Mouse (Mus musculus) cerebellum, adult 2 months (tissue): ENCODE data around the gene BC053393. TPM values are rescaled to one million over a fixed set of nuclear protein-coding genes. Genes with fewer than 3 reads are reported as not detected.
"Not testable (repeated sequence)": the region's sequence is repeated elsewhere in the genome, so short reads cannot be mapped to it uniquely, and the experiment has no call there.

Experiments
- DNase-seq, 2 experiments: peaks; one replicate each; pipeline ENCODE4 v3.0.0; 2021
- H3K27ac ChIP-seq: fragments of 200-500 bp; 2 replicates; pipeline ENCODE4 v1.5.1; 2012; ENCODE audit warnings: low read length, control low read depth, inconsistent platforms; ENCODE audit not compliant: insufficient read depth
- H3K27me3 ChIP-seq: fragments of 200-500 bp; 2 replicates; pipeline ENCODE4 v1.6.1; 2012; ENCODE audit warnings: inconsistent platforms, mild to moderate bottlenecking, low read length, moderate library complexity; ENCODE audit not compliant: control insufficient read depth, insufficient read depth
- H3K4me1 ChIP-seq: fragments of 200-500 bp; 2 replicates; pipeline ENCODE4 v1.6.1; 2011; ENCODE audit warnings: low read length; ENCODE audit not compliant: control insufficient read depth, insufficient read depth
- H3K4me3 ChIP-seq: fragments of 200-500 bp; replicated peaks from 2 replicates; pipeline ENCODE3; 2011; ENCODE audit warnings: mild to moderate bottlenecking, low read depth, low read length, control low read depth; ENCODE audit not compliant: insufficient read depth
- CTCF ChIP-seq: fragments of 200-500 bp; IDR thresholded peaks from 2 replicates; pipeline ENCODE4 v1.5.1; 2011; ENCODE audit warnings: low read depth, mild to moderate bottlenecking, control low read depth, low read length, moderate library complexity, borderline replicate concordance; ENCODE audit not compliant: insufficient read depth
- POLR2A ChIP-seq: fragments of 200-500 bp; IDR thresholded peaks from 2 replicates; pipeline ENCODE4 v1.6.1; 2011; ENCODE audit warnings: low read length, control low read depth, borderline replicate concordance; ENCODE audit not compliant: insufficient read depth
- WGBS: fragments of 180-500 bp; shearing (Covaris S2); methylation state at CpG from one replicate; pipeline ENCODE4 v1.1.7; 2018; 5-methylcytosine and 5-hydroxymethylcytosine counted together
- polyA plus RNA-seq: library from polyadenylated mRNA; depleted of rRNA; stranded (reverse); fragments of >200 nt; gene quantifications from 2 replicates; pipeline ENCODE4 v1.2.3, GENCODE M21; 2012; rRNA removed

BC053393 gene
- polyA plus RNA-seq, 1 experiment: not detected

DNA sequence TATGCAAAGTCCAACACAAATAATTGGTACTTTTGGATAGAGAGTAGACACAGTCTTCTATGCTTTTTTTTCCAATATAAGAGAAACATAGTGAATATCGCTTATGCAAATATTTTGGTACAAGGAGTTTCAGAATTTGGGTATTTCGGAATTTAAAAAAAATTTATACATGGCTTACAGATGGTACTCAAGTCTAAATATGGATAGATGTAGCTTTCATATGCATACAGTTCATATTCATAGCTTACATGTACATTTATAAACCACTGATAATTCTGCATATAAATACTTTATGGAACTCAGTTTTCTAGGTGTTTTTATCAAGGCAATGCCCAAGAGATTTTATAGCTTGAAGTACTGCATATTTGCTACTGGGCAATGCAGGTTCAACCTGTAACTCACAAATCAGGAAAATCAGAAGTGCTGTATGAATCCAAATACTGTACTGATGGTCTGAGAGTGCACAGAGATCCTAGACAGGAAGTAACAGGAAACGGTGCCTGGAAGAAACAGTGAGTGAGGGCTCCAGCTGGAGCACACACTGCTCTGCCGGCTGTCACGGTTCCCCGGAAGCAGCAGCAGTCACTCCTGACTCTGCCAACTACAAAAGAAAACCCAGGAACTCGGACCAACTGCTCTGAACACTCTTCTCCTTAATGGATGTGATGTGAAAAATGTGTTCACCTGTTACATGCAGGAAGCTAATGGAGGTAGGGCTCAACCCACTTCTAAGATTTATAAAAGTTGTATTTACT is 49.3 kb downstream of the BC053393 start:
- H3K4me1 ChIP-seq: no peaks in the 10 kb centered on the region
- no peak overlapping the region for H3K27ac ChIP-seq
- DNase-seq: no peak
- WGBS: 35% methylated on average over 7 of the region's 7 CpGs
- TF ChIP-seq POLR2A: no peak
- TF ChIP-seq CTCF: no peak
- no peak overlapping the region for H3K4me3 ChIP-seq
- H3K27me3 ChIP-seq: no peaks in the 10 kb centered on the region

DNA sequence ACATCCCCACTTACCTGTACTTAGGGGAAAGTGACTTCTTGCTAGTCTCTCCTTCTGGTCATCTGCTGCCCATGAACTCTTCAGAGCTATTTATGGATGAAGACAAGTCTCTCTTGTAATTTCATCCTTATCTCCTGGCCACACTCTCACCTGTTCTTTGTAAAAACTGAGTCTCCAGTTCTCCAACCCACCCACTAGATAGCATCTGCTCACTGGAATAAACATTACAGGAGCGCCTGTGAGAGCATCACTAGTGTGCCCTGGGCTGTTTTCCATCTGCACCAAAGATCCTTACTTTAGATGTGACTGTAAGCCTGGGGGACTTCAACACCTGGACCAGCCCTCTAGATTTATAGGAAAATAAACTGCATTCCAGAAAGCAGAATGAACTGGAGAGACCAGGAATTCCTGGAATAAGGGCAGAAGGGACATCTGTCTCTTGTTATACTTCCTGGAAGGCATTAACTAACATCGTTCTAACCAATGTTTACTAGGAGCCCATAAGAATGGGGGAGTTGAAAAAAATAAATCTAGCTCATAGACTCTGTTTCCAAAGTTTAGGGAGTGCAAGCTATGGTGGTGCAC is 58.0 kb downstream of the BC053393 start, which contains the start of gene Dppa1:
Dppa1 (minus strand) TSS at position 51 of the 585 bp plus-strand sequence.
- Histone ChIP-seq H3K4me1 (no peaks in the 10 kb centered on the region), H3K27me3 (no peaks in the 10 kb centered on the region), H3K4me3 (no peak within 1 kb of the TSS), H3K27ac (no peak within 1 kb of the TSS)
- WGBS: 87% methylated on average over 2 of the region's 2 CpGs
- DNase-seq: no peak
- TF ChIP-seq POLR2A (no peak), CTCF (no peak)

DNA sequence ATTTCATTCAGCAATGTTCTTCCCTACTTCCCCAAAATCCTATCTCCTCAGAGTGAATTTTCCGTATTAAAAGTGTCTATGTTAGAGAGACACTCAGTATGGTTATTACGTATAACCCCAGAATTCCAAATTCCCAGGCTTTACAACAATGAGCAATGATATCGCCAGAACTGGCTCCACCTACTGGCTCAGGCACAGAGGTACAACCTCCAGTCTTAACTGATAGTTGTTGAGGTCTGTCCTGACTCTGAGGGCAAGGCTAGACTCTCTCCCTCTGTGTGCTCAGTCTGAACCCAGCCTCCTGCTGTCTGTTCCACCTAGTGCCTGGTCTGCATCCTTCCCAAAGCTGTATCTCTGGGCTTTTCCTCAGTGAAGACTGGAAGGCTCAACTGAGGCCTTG is 60.3 kb downstream of the BC053393 start:
- WGBS: 21% methylated on average over 3 of the region's 3 CpGs

DNA sequence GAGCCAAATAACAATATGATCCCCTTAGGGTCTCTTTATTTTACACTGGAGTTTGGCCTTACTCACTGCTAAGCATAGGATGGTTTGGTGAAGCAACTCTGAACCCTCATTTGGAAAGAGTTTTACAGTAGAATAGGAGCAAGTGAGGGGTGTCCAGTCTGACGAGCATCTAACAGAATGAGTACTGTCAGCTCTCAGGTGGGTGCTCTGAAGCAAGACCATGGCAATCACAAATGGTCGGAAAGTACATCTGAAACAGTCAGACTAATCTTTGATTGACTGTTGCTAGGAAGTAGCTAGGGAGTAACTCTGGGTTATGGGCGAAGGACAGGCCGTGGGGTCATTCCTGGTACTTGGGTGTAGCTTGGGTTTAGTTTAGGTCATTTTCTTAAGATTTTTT is 64.2 kb downstream of the BC053393 start:
- DNase-seq, H3K4me3 ChIP-seq, H3K4me1 ChIP-seq, H3K27me3 ChIP-seq, H3K27ac ChIP-seq: not testable (repeated sequence)
- WGBS: 80% methylated on average over 4 of the region's 4 CpGs

More for the DNA sequence above, 60.3 kb downstream of the BC053393 start:
- no peaks in the 10 kb centered on the region for H3K4me1 ChIP-seq
- TF ChIP-seq POLR2A: no peak
- peak; percentile 24; the same call in 1 of the 2 replicates for TF ChIP-seq CTCF
- no peaks in the 10 kb centered on the region for H3K27me3 ChIP-seq
- DNase-seq: no peak
- no peak overlapping the region for H3K27ac ChIP-seq
- H3K4me3 ChIP-seq: no peak overlapping the region

DNA sequence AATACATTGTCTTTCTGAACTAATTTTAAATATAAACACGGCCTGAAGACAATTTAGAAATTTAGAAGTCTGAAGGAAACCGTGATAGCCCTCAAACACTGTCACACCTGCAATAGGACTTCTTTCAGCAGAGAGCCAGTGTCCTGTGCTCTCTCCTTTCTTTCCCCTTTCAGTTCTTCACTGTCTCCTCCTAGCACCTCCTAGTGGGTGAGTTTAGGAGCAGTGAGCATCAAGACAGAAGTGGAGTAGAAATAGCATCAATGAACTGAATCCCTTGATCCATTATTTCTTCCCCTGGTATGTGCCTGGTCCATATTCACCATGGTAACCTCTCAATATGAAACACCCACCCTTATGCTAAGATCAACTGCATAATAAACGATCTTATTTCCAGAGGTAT is 65.2 kb downstream of the BC053393 start:
- whole genome bisulfite sequencing: 84% methylated on average over 3 of the region's 3 CpGs
- TF ChIP-seq POLR2A (no peak), CTCF (no peak)
- H3K27ac ChIP-seq: no peak overlapping the region
- H3K27me3 ChIP-seq: no peaks in the 10 kb centered on the region
- no peak overlapping the region for H3K4me3 ChIP-seq
- no peaks in the 10 kb centered on the region for H3K4me1 ChIP-seq
- DNase-seq: no peak

Other genes starting within 250 kb of the BC053393 start
- gene Itk, start 182.0 kb upstream of the BC053393 start, polyA plus RNA-seq: 0.30 and 0.39 TPM in 2 replicates
- gene Fam71b, start 175.0 kb upstream of the BC053393 start, polyA plus RNA-seq: not detected in 2 replicates
- gene Med7, start 134.6 kb upstream of the BC053393 start, polyA plus RNA-seq: 37.6 and 39.4 TPM in 2 replicates
- 0.35 and 0.70 TPM in 2 replicates for gene Havcr2, start 116.6 kb upstream of the BC053393 start, polyA plus RNA-seq
- not detected in 2 replicates for gene Gm12169, start 47.3 kb upstream of the BC053393 start, polyA plus RNA-seq
- gene Dppa1, start 57.7 kb downstream of the BC053393 start, polyA plus RNA-seq: not detected in 2 replicates
- not detected in 2 replicates for gene Timd2, start 135.5 kb downstream of the BC053393 start, polyA plus RNA-seq
- gene Havcr1, start 163.5 kb downstream of the BC053393 start, polyA plus RNA-seq: not detected in 2 replicates
- not detected in 2 replicates for gene Timd4, start 239.3 kb downstream of the BC053393 start, polyA plus RNA-seq